Mouse (Mus musculus) inflammation-experienced regulatory T-cells, adult 16 weeks (primary cell): Measurements from ENCODE around the gene Tubb3. TPM values are rescaled to one million over a fixed set of nuclear protein-coding genes. Genes with fewer than 3 reads are reported as not detected.

ENCODE experiments used
- polyA plus RNA-seq: library from polyadenylated mRNA; unstranded; fragments of 100-300 nt; shearing (Covaris generic); gene quantifications from one replicate; pipeline ENCODE4 v1.2.1, GENCODE M21; 2017

Gene Tubb3
- polyA plus RNA-seq = not detected

GRCm38 (mm10) chr8:123411246-123411645, at the start of gene Tubb3:
Gene Tubb3 (plus strand): TSS chr8:123411424.

DNA sequence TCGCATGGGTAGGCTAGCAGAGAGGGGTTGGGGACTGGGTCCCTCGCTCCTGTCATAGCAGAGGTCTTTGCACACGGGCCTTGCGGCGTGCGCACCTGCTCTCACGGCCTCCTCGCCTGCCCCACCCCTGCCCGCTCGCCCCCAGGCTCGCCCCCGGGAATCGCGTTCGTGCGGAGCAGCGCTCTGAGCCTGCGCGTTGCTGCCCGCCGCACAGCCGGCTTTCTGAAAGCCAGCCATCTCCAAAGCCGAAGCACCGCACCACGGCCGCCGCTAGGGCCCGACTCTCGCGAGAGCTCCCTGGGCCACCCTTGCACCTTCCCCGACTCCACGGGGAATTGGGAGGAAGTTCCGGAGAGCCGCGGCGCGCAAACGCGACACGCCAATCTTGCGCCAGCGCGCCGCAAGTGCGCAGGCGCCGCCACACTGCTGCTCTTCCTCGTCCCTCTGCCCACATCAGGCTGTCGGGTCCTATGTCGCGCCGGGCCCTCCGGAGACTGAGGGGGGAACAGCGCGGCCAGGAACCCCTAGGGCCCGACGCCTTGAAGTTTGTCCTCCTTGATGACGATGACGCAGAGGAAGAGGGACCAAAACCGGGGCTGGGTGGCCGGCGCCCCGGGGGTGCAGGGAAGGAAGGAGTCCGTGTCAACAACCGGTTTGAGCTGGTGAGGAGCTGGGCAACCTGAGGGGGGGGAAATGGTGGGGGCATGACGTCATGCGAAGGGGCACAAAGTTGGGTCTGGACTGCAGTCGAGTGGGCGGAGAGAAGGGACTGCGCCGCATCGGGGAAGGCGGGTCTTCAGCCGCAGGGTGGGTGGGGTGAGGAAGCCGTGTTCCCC, 37.6 kb upstream of the Tubb3 start, which contains the start of gene Tcf25:
Tcf25 (plus strand) TSS at position 351 of the 836 bp plus-strand sequence.

GRCm38 (mm10) chr8:123406786-123407185, 4.4 kb upstream of the Tubb3 start, which contains the start of gene Mc1r:
Gene Mc1r (plus strand): TSS chr8:123407107.

DNA sequence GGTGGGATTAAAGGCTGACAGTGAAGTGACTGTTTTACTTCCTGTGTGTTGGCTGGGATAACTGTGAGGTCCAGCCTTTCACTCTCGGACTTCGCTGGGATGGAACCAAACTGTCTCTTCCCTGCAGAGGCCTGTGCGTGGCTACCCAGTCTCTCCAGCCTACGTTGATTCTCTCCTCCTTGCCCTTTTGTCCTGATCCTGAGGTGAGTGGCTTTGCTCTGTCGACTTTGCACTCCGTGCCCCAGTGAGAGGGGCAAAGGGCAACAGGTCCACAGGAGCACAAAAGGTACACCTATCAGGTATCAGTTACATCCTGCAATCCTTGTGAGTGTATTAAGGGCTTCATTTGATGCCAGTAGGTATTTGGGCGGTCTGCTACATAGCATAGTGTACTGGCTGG, 12.2 kb downstream of the Tubb3 start, which contains the start of gene Def8:
Def8 (plus strand) TSS at position 87 of the 400 bp plus-strand sequence.

Other genes starting within 250 kb of the Tubb3 start
- gene Dpep1, start 225.2 kb upstream of the Tubb3 start, polyA plus RNA-seq = not detected
- 266 TPM for gene Chmp1a, start 198.7 kb upstream of the Tubb3 start, polyA plus RNA-seq
- not detected for gene Spata33, start 198.6 kb upstream of the Tubb3 start, polyA plus RNA-seq
- 27.9 TPM for gene Cdk10, start 186.6 kb upstream of the Tubb3 start, polyA plus RNA-seq
- 12.4 TPM for gene Spata2l, start 175.2 kb upstream of the Tubb3 start, polyA plus RNA-seq
- gene Zfp276, start 157.2 kb upstream of the Tubb3 start, polyA plus RNA-seq = 31.9 TPM
- gene Vps9d1, start 157.1 kb upstream of the Tubb3 start, polyA plus RNA-seq = 21.4 TPM
- gene Fanca, start 92.8 kb upstream of the Tubb3 start, polyA plus RNA-seq = 13.9 TPM
- not detected for gene Spire2, start 78.7 kb upstream of the Tubb3 start, polyA plus RNA-seq
- 350 TPM for gene Tcf25, start 37.7 kb upstream of the Tubb3 start, polyA plus RNA-seq
- not detected for gene Mc1r, start 4.3 kb upstream of the Tubb3 start, polyA plus RNA-seq
- gene Def8, start 12.1 kb downstream of the Tubb3 start, polyA plus RNA-seq = 17.4 TPM
- gene Afg3l1, start 66.5 kb downstream of the Tubb3 start, polyA plus RNA-seq = 82.0 TPM
- 0.35 TPM for gene Dbndd1, start 104.0 kb downstream of the Tubb3 start, polyA plus RNA-seq
- gene Gas8, start 107.4 kb downstream of the Tubb3 start, polyA plus RNA-seq = 10.0 TPM
- gene Rhou, start 242.5 kb downstream of the Tubb3 start, polyA plus RNA-seq = not detected